Mouse (Mus musculus) embryonic fibroblast, embryonic 13.5 days (primary cell): ENCODE measurements around the gene Rpl3. TPM values are rescaled to one million over a fixed set of nuclear protein-coding genes. Genes with fewer than 3 reads are reported as not detected.

Experiments
- H3K27ac ChIP-seq: 2 replicates; pipeline ENCODE4 v1.5.1; 2012; ENCODE audit warnings: low read length, control low read depth, inconsistent platforms; ENCODE audit not compliant: insufficient read depth
- H3K4me1 ChIP-seq: 2 replicates; pipeline ENCODE4 v1.6.1; 2011; ENCODE audit warnings: low read length; ENCODE audit not compliant: control insufficient read depth, insufficient read depth
- H3K4me3 ChIP-seq: 2 replicates; pipeline ENCODE4 v1.5.1; 2011; ENCODE audit warnings: mild to moderate bottlenecking, control low read depth, low read length; ENCODE audit not compliant: insufficient read depth
- CTCF ChIP-seq: IDR thresholded peaks from 2 replicates; pipeline ENCODE4 v1.5.1; 2011; ENCODE audit warnings: mild to moderate bottlenecking, control low read depth, low read length, moderate library complexity, borderline replicate concordance; ENCODE audit not compliant: insufficient read depth
- POLR2A ChIP-seq: IDR thresholded peaks from 2 replicates; pipeline ENCODE4 v1.6.1; 2011; ENCODE audit warnings: low read depth, mild to moderate bottlenecking, control low read depth, low read length, moderate library complexity
- polyA plus RNA-seq: library from polyadenylated mRNA; stranded (reverse); fragments of >200 nt; gene quantifications from 2 replicates; pipeline ENCODE4 v1.2.4, GENCODE M21; 2011; ENCODE audit warnings: low read depth; ENCODE audit not compliant: missing spikeins, insufficient read length

Gene Rpl3
- polyA plus RNA-seq, 1 experiment = 1,636 TPM

GRCm38 (mm10) chr15:80030399-80030798 lies 61.3 kb downstream of the Rpl3 start:
- Histone ChIP-seq H3K4me3 (no peak overlapping the region), H3K4me1 (peaks cover 9% of the 10 kb centered on the region; the same call in 1 of the 2 replicates), H3K27ac (no peak overlapping the region)
- no peak for TF ChIP-seq CTCF
- TF ChIP-seq POLR2A = no peak

- H3K27ac ChIP-seq = no peak overlapping the region
- no peak overlapping the region for H3K4me3 ChIP-seq
- TF ChIP-seq POLR2A (no peak), CTCF (no peak)
- H3K4me1 ChIP-seq = peaks cover 18% of the 10 kb centered on the region
Measured at GRCm38 (mm10) chr15:80028862-80029261, 62.8 kb downstream of the Rpl3 start.

Other genes with a start within 250 kb of the Rpl3 start
- gene Apobec3, start 200.2 kb downstream of the Rpl3 start, polyA plus RNA-seq = 19.7 and 35.3 TPM in 2 replicates
- 0.90 and 1.4 TPM in 2 replicates for gene Cbx7, start 120.7 kb downstream of the Rpl3 start, polyA plus RNA-seq
- 0.70 and 1.0 TPM in 2 replicates for gene Pdgfb, start 76.9 kb downstream of the Rpl3 start, polyA plus RNA-seq
- 0.95 and 1.1 TPM in 2 replicates for gene Syngr1, start 534 bp downstream of the Rpl3 start, polyA plus RNA-seq
- gene Tab1, start 41.3 kb upstream of the Rpl3 start, polyA plus RNA-seq = 11.0 and 12.2 TPM in 2 replicates
- 12.4 and 12.6 TPM in 2 replicates for gene Mgat3, start 81.9 kb upstream of the Rpl3 start, polyA plus RNA-seq
- gene Mief1, start 142.2 kb upstream of the Rpl3 start, polyA plus RNA-seq = 22.7 and 22.8 TPM in 2 replicates
- gene AC140267.1, start 144.0 kb upstream of the Rpl3 start, polyA plus RNA-seq = not detected in 2 replicates
- gene Atf4, start 163.3 kb upstream of the Rpl3 start, polyA plus RNA-seq = 364 and 499 TPM in 2 replicates
- 20.1 and 25.9 TPM in 2 replicates for gene Rps19bp1, start 172.4 kb upstream of the Rpl3 start, polyA plus RNA-seq
- gene Cacna1i, start 195.4 kb upstream of the Rpl3 start, polyA plus RNA-seq = 0.38 and 0.86 TPM in 2 replicates